Mouse (Mus musculus) forebrain, embryonic 16.5 days (tissue): ENCODE results near the gene Helt. TPM values are rescaled to one million over a fixed set of nuclear protein-coding genes. Genes with fewer than 3 reads are reported as not detected.

ENCODE experiments used
- ATAC-seq: fragments of 200-750 bp; cut with Nextera tagmentation; 2 replicates; pipeline ENCODE4 v1.8.0; 2017; ENCODE audit warnings: mild to moderate bottlenecking, moderate library complexity
- H3K27ac ChIP-seq: fragments of 300-500 bp; sonication (generic); 2 replicates; pipeline ENCODE4 v1.5.1; 2014; ENCODE audit warnings: low read length, control low read depth
- H3K27me3 ChIP-seq: fragments of 300-500 bp; sonication (generic); replicated peaks from 2 replicates; pipeline ENCODE4 v1.6.1; 2014; ENCODE audit warnings: low read length; ENCODE audit not compliant: control insufficient read depth, insufficient read depth
- H3K36me3 ChIP-seq: fragments of 300-500 bp; sonication (generic); 2 replicates; pipeline ENCODE4 v1.6.1; 2014; ENCODE audit not compliant: control insufficient read depth, insufficient read depth
- H3K4me1 ChIP-seq: fragments of 300-500 bp; sonication (generic); replicated peaks from 2 replicates; pipeline ENCODE4 v1.6.1; 2014; ENCODE audit warnings: low read length; ENCODE audit not compliant: control insufficient read depth, insufficient read depth
- H3K4me2 ChIP-seq: fragments of 300-500 bp; sonication (generic); 2 replicates; pipeline ENCODE4 v1.6.1; 2014; ENCODE audit warnings: mild to moderate bottlenecking, low read length, control low read depth
- H3K4me3 ChIP-seq: fragments of 300-500 bp; sonication (generic); replicated peaks from 2 replicates; pipeline ENCODE4 v1.5.1; 2014; ENCODE audit warnings: mild to moderate bottlenecking, low read length, control low read depth
- H3K9ac ChIP-seq: fragments of 300-500 bp; sonication (generic); replicated peaks from 2 replicates; pipeline ENCODE4 v1.6.1; 2014; ENCODE audit warnings: low read depth, low read length, control low read depth
- H3K9me3 ChIP-seq: fragments of 300-500 bp; sonication (generic); 2 replicates; pipeline ENCODE4 v1.6.1; 2016; ENCODE audit warnings: low read length; ENCODE audit not compliant: control insufficient read depth
- WGBS: fragments of 180-500 bp; shearing (Covaris S2); extraction: QIAGEN DNeasy Blood & Tissue Kit; methylation state at CpG from one replicate; pipeline ENCODE4 v1.1.7; 2014; 5-methylcytosine and 5-hydroxymethylcytosine counted together
- polyA plus RNA-seq: library from polyadenylated mRNA; unstranded; fragments of >200 nt; fragmentation: Nextera tagmentation; extraction: Ambion mirVana; gene quantifications from 2 replicates; pipeline ENCODE4 v1.2.1, GENCODE M21; 2015

Helt gene
- 3.4 and 7.3 TPM in 2 replicates for polyA plus RNA-seq

- Histone ChIP-seq H3K27me3 (peaks cover 80% of the 10 kb centered on the region), H3K4me2 (peak within 1 kb of the TSS; percentile 48), H3K27ac (no peak within 1 kb of the TSS), H3K36me3 (no peaks in the 10 kb centered on the region), H3K9ac (no peak within 1 kb of the TSS), H3K4me1 (peaks cover 50% of the 10 kb centered on the region), H3K9me3 (no peaks in the 10 kb centered on the region), H3K4me3 (peak within 1 kb of the TSS; percentile 19)
- peak; percentile 29; the same call in 1 of the 2 replicates for ATAC-seq
- WGBS: under 1% methylated on average over 50 of the region's 50 CpGs
Observed at GRCm38 (mm10) chr8:46294181-46294892, at the start of gene Helt. Gene Helt (minus strand): TSS chr8:46294671.

GRCm38 (mm10) chr8:46342272-46342671 is 47.8 kb upstream of the Helt start:
- H3K36me3 ChIP-seq: no peaks in the 10 kb centered on the region
- no peak overlapping the region for H3K4me3 ChIP-seq
- H3K27me3 ChIP-seq: no peaks in the 10 kb centered on the region
- H3K4me2 ChIP-seq: no peak overlapping the region
- H3K4me1 ChIP-seq: no peaks in the 10 kb centered on the region
- 70% methylated on average over 13 of the region's 13 CpGs for WGBS
- no peak for ATAC-seq
- H3K27ac ChIP-seq: no peak overlapping the region
- H3K9ac ChIP-seq: no peak overlapping the region
- H3K9me3 ChIP-seq: no peaks in the 10 kb centered on the region

- H3K27ac ChIP-seq: no peak overlapping the region
- no peak overlapping the region for H3K4me3 ChIP-seq
- no peaks in the 10 kb centered on the region for H3K36me3 ChIP-seq
- WGBS: 89% methylated on average over 14 of the region's 14 CpGs
- H3K9ac ChIP-seq: no peak overlapping the region
- no peaks in the 10 kb centered on the region for H3K27me3 ChIP-seq
- H3K4me2 ChIP-seq: no peak overlapping the region
- H3K4me1 ChIP-seq: no peaks in the 10 kb centered on the region
- H3K9me3 ChIP-seq: no peaks in the 10 kb centered on the region
- ATAC-seq: no peak
Observed at GRCm38 (mm10) chr8:46340381-46341273, 46.2 kb upstream of the Helt start.

- no peaks in the 10 kb centered on the region for H3K27me3 ChIP-seq
- 53% methylated on average over 5 of the region's 5 CpGs for WGBS
- H3K9ac ChIP-seq: no peak overlapping the region
- H3K27ac ChIP-seq: no peak overlapping the region
- H3K4me3 ChIP-seq: no peak overlapping the region
- H3K4me2 ChIP-seq: no peak overlapping the region
- ATAC-seq: no peak
- H3K9me3 ChIP-seq: no peaks in the 10 kb centered on the region
- H3K4me1 ChIP-seq: no peaks in the 10 kb centered on the region
- H3K36me3 ChIP-seq: no peaks in the 10 kb centered on the region
Observed at GRCm38 (mm10) chr8:46339317-46339716, 44.8 kb upstream of the Helt start.

- Histone ChIP-seq H3K4me1 (no peaks in the 10 kb centered on the region), H3K4me3 (no peak overlapping the region), H3K27me3 (no peaks in the 10 kb centered on the region), H3K27ac (no peak overlapping the region), H3K9me3 (no peaks in the 10 kb centered on the region), H3K9ac (no peak overlapping the region), H3K4me2 (no peak overlapping the region), H3K36me3 (no peaks in the 10 kb centered on the region)
- ATAC-seq: no peak
- 95% methylated on average over 8 of the region's 8 CpGs for WGBS
Observed at GRCm38 (mm10) chr8:46336351-46336750, 41.9 kb upstream of the Helt start.

- H3K36me3 ChIP-seq: no peaks in the 10 kb centered on the region
- ATAC-seq: no peak
- 80% methylated on average over 7 of the region's 7 CpGs for WGBS
- H3K27ac ChIP-seq: no peak overlapping the region
- H3K9ac ChIP-seq: no peak overlapping the region
- no peak overlapping the region for H3K4me2 ChIP-seq
- no peaks in the 10 kb centered on the region for H3K9me3 ChIP-seq
- no peaks in the 10 kb centered on the region for H3K27me3 ChIP-seq
- H3K4me3 ChIP-seq: no peak overlapping the region
- H3K4me1 ChIP-seq: no peaks in the 10 kb centered on the region; the same call in 1 of the 2 replicates
Observed at GRCm38 (mm10) chr8:46332389-46333061, 38.1 kb upstream of the Helt start.

GRCm38 (mm10) chr8:46331801-46332200 is 37.3 kb upstream of the Helt start:
- ATAC-seq: no peak
- H3K4me1 ChIP-seq: no peaks in the 10 kb centered on the region; the same call in 1 of the 2 replicates
- H3K36me3 ChIP-seq: no peaks in the 10 kb centered on the region
- H3K27me3 ChIP-seq: no peaks in the 10 kb centered on the region
- no peak overlapping the region for H3K27ac ChIP-seq
- no peak overlapping the region for H3K4me2 ChIP-seq
- H3K4me3 ChIP-seq: no peak overlapping the region
- 56% methylated on average over 5 of the region's 5 CpGs for WGBS
- no peaks in the 10 kb centered on the region for H3K9me3 ChIP-seq
- H3K9ac ChIP-seq: no peak overlapping the region

GRCm38 (mm10) chr8:46329396-46329795 is 34.9 kb upstream of the Helt start:
- Histone ChIP-seq H3K4me1 (no peaks in the 10 kb centered on the region; the same call in 1 of the 2 replicates), H3K4me3 (no peak overlapping the region), H3K27me3 (no peaks in the 10 kb centered on the region), H3K9ac (no peak overlapping the region), H3K36me3 (no peaks in the 10 kb centered on the region), H3K27ac (no peak overlapping the region), H3K4me2 (no peak overlapping the region), H3K9me3 (no peaks in the 10 kb centered on the region)
- ATAC-seq: no peak
- 44% methylated on average over 4 of the region's 4 CpGs for WGBS

GRCm38 (mm10) chr8:46327284-46327683 is 32.8 kb upstream of the Helt start:
- ATAC-seq: no peak

More at GRCm38 (mm10) chr8:46327284-46327683, 32.8 kb upstream of the Helt start:
- WGBS: 82% methylated on average over 7 of the region's 7 CpGs
- H3K9ac ChIP-seq: no peak overlapping the region
- H3K27ac ChIP-seq: no peak overlapping the region
- H3K36me3 ChIP-seq: no peaks in the 10 kb centered on the region
- no peaks in the 10 kb centered on the region for H3K27me3 ChIP-seq
- peaks cover 4% of the 10 kb centered on the region for H3K4me1 ChIP-seq
- no peaks in the 10 kb centered on the region for H3K9me3 ChIP-seq
- no peak overlapping the region for H3K4me2 ChIP-seq
- H3K4me3 ChIP-seq: no peak overlapping the region
